Mouse (Mus musculus): Measurements from ENCODE around the gene Akr1cl.
A peak's percentile ranks its signal among the peaks of the same experiment; 100 is the strongest.
"Not testable (repeated sequence)": the region's sequence is repeated elsewhere in the genome, so short reads cannot be mapped to it uniquely, and the experiment has no call there.

Akr1cl gene

GRCm38 (mm10) chr1:65032641-65033040, at the start of gene Akr1cl:
TSS of gene Akr1cl (minus strand) at chr1:65032759.
- DNase-seq (ENCODE audit: low read depth), result no peak

DNA sequence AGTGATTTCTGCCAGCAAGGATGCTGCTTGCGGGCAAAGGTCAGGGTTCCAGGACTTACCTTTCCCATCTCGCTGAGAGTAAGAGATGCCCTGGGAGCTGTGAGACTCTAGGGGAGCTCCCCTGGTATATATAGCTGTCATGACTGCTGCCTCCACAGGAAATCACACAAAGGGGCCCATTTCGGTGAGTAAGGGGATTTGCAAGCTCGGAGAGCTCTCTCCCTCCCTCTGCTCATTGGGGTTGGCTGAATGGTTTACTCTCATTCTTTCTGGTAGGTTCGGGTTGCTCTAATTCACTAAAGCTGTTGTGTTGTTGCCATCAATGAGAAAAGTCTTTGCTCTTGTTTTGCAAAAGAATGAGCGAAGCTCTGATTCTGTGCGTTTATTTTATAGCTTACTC, 49.6 kb upstream of the Akr1cl start, which contains the start of gene Crygb:
Gene Crygb, minus strand, starts transcription at position 101 of the 400 bp plus-strand sequence.
- DNase-seq (ENCODE audit: low read depth), result no peak

DNA sequence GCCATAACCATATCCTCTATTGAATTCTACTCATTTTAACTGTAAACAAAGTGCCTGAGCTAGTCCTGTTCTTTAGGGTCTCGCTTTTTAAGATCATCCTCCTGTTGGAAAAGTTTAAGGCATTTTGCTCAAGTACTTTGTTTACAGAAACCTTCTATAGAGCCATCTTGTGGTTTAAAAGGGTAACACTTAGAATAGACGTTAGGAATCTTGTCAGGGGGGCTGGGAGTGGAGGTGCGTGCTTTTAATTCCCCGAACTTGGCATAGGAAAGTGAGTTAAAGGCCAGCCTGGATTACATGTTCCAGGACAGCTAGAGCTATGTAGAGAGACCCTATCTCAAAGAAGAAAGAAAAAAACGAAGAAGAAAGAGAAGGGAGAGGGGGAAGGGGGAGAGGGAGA, 43.0 kb upstream of the Akr1cl start:
- no peak for DNase-seq (ENCODE audit: low read depth)

- no peak for DNase-seq (ENCODE audit: low read depth)
Measured at GRCm38 (mm10) chr1:65073589-65073988, 41.0 kb upstream of the Akr1cl start, which contains the start of gene Crygc. TSS of gene Crygc (minus strand) at chr1:65073689.

- no peak for DNase-seq (ENCODE audit: low read depth)
Measured at GRCm38 (mm10) chr1:65067842-65068241, 35.3 kb upstream of the Akr1cl start.

GRCm38 (mm10) chr1:65064201-65064600, 31.6 kb upstream of the Akr1cl start:
- DNase-seq (ENCODE audit: low read depth), result no peak

GRCm38 (mm10) chr1:65063352-65063751, 30.8 kb upstream of the Akr1cl start, which contains the start of gene Crygd:
TSS of gene Crygd (minus strand) at chr1:65063452.
- DNase-seq (ENCODE audit: low read depth), result no peak

- DNase-seq (ENCODE audit: low read depth), result no peak
Measured at GRCm38 (mm10) chr1:65052140-65052539, 19.6 kb upstream of the Akr1cl start.

DNA sequence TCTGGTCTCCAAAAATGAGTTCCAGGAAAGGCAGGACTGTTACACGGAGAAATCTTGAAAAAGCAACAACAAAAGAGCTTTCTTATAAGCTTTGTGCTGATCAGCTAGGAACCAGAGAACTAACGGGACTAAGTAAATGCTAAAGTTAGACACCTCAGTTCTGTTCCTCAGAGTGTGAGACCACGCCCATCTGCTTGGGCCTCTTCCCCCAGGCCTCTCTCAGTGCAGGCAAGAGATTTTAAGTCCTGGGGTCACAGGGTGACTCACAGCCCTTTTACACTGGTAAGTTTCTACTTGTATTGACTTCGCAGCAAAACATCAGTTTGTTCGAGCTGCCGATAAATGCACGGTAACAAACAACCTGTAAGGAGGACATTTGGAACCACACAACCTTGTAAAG, 19.1 kb upstream of the Akr1cl start:
- DNase-seq (ENCODE audit: low read depth), result no peak

DNA sequence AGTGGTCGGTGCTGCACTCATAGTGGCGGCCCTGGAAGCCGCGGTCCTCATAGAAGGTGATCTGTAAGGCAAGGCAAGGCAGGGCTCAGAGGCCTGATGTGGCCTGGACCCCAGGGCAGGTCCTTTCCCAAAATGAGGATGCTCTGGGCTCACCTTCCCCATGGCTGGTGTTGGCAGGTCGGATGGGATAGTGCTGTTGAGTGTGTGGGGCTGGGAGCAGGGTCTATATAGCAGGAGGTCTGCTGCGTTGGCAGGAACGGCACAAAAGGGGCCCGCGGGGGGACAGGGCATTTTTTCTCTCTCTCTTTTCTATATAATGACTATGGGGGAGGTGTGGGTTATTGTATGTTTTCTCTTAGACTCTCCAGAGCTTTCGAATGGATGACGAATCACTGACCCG, 18.4 kb upstream of the Akr1cl start, which contains the start of gene Cryge:
Gene Cryge, minus strand, starts transcription at position 198 of the 400 bp plus-strand sequence.
- not testable (repeated sequence) for DNase-seq (ENCODE audit: low read depth)

DNA sequence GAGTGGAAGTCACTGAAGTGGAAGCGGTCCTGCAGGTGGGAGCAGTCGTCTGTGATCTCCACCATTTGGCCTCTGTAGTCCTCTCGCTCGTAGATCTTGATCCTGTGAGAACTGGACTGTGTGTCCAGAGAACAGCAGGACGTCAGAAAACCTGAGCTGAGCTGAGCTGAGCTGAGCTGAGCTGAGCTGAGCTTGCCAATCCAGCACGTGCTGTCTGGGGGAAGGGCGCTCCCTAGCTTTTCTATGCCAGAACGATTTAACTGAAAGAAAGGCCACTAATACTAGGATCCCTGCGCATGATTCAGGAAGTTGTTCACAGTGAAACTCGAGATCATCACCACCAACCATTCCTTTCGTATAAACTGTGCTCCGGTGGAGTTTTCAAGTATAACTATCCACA, 16.2 kb upstream of the Akr1cl start:
- DNase-seq (ENCODE audit: low read depth), result no peak

DNA sequence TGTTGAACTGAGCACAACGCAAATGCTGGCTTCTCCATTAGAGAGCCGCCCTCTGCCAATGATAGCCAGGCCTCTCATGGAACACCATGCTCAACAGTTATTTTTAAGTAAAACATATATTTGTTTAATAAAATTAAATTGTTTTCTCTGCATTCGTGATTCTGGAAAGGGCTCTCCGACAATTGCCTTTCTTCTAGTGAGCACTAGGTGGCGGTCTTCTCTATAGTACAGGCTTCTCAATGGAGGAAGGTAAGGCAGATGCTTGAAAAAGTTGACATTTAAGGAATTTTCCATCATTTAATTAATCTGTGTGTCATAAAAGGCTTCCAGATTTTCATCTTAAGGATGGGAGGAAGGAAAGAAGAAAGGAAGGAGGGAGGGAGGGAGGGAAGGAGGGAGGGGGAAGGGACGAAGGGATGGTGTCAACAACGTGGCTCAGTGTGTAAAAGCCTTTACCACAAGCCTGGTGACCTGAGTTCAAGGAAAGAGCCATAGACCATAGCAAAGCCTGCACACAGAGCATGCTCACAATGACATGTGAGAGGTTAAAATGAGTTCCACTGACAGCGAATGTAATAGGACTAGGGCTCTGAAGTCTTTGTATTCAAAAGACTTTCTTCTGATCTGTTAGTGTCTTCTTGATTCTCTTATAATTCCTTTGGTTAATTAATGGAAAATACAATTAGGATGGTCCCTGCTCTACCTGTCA, 14.0 kb upstream of the Akr1cl start:
- peak; percentile 16 for DNase-seq (ENCODE audit: low read depth)

DNA sequence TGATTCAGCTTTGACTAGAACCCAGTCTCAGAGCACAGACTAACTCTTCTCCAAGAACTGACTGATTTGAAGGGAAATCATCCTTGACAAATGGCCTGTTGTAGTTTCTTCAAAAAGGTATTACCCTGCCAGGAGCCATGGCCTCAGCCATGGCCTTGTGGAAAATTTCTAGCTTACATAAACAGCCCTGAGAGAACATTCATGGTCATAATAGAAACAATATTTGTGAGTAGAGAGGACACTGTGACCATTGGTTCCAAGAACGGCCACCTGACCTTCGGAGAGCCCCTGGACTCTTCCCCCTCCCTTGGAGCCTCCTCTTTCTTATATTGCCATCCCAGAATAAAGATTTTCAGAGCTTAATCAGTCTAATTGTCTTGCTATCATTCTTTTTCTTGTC, 10.9 kb upstream of the Akr1cl start:
- no peak for DNase-seq (ENCODE audit: low read depth)

- DNase-seq (ENCODE audit: low read depth), result no peak
Measured at GRCm38 (mm10) chr1:65041837-65042236, 9.3 kb upstream of the Akr1cl start.

DNA sequence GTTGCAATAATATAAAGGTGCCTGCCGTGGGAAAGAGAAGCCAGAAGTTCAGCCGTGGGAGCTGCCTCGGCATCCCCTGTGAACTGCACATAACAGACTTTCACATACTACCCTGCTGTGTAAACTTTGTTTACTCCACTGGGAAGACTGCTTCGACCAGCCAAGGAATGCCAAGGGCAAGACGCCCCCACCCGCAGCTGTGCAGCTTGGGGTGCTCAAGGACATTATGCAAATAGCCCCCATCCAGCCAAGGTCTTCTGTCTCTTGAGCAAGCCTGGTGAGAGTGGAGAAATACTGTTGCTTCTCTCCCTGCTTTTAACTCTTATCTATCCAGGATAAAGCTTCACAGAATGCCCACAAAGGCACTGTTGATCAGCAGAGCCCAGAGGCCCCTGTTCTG, 8.2 kb upstream of the Akr1cl start:
- DNase-seq (ENCODE audit: low read depth), result no peak

DNA sequence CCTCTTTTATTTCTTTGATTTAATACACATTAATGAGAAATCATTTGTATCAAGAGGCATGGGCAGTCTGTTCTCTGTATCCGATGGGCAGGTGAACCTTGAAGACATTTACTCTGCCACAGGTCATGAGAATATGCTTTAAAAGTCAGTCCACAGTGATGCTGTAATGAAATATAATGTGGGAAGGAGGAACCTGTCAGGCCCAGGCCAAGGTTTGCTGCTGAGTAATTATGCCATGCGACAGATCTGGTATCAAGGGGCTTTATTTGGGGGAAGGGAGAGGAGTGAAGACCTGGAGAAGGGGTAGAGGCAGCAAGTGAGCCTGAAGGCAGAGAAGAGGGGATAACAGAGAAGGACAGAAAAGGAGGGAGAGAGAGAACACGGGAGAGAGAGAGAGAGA, 7.1 kb upstream of the Akr1cl start:
- DNase-seq (ENCODE audit: low read depth), result no peak

DNA sequence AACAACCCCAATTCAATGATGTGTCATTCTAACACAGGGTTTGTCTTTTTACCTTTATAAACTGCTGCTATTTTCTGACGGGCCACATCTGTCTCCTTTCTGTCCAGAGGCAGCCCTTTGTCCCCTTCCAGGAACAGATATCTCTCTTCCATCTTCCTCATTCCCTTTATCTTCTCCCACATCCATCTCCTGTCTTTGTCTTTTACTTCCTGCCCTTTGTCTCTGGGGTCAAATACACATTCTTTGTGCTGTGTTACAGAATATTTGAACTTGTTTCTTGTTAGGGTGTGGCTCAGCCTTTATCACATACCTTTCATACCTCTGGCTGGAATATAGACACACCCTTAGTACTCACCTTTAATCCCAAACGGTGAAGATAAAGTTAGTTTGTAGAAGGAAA, 5.0 kb upstream of the Akr1cl start:
- no peak for DNase-seq (ENCODE audit: low read depth)

- no peak for DNase-seq (ENCODE audit: low read depth)
Measured at GRCm38 (mm10) chr1:65035513-65035912, 3.0 kb upstream of the Akr1cl start.

- no peak for DNase-seq (ENCODE audit: low read depth)
Measured at GRCm38 (mm10) chr1:65028206-65028605, 4.4 kb downstream of the Akr1cl start.

GRCm38 (mm10) chr1:65012726-65013125, 19.8 kb downstream of the Akr1cl start:
- DNase-seq (ENCODE audit: low read depth), result no peak

DNA sequence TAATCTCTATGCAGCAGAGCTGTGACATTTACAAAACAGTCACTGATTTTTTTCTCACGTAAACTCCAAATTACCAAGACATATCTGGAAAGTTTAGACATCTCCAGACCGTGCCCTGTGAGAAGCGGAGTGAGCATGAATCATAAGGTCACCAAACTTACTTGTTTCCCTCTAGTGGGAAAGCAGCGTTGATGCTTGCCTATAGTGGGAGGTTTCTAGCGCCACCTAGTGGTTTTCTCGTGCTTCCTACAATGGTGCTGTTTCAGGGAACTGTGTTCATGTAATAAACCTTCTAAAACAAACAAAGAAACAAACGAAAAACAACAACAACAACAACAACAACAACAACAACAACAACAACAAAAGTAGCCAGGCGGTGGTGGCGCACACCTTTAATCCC, 22.4 kb downstream of the Akr1cl start:
- peak; percentile 52 for DNase-seq (ENCODE audit: low read depth)

- no peak for DNase-seq (ENCODE audit: low read depth)
Measured at GRCm38 (mm10) chr1:65005575-65005974, 27.0 kb downstream of the Akr1cl start.

GRCm38 (mm10) chr1:65004526-65004925, 28.0 kb downstream of the Akr1cl start:
- DNase-seq (ENCODE audit: low read depth), result no peak

GRCm38 (mm10) chr1:64993206-64993605, 39.4 kb downstream of the Akr1cl start:
- DNase-seq (ENCODE audit: low read depth), result no peak

All from c-Kit-positive CD71-negative TER-119-negative erythroid progenitor cells, embryonic 14.5 days (primary cell).